In genomic region chr16:22302606-22303005, GRCm38 (mm10) we compare ENCODE assay signal across 9 mouse cellular contexts. TPM values are rescaled to one million over a fixed set of nuclear protein-coding genes. Genes with fewer than 3 reads are reported as not detected.
DNase-seq lines count a peak whose midpoint lies in the region; ATAC-seq lines count a peak whose summit lies in the region.
"Had no signal": no experiment of that assay in that cellular context is flagged by ENCODE, and none has a peak within 500 bp of the region (broad histone marks: within the 10 kb centered on the region; RNA-seq: fewer than 3 reads in every experiment).

No protein-coding gene starts in this region.

- 30% methylated on average over 5 of the region's 5 CpGs for WGBS in heart, embryonic 11.5 days (ENCODE audit: insufficient replicate concordance)
- 31% methylated on average over 5 of the region's 5 CpGs for WGBS in forebrain, embryonic 13.5 days

- H3K9me3 ChIP-seq in heart, embryonic 11.5 days (replicated peaks; ENCODE audit: control insufficient read depth, low read length), result no peaks in the 10 kb centered on the region
- H3K9me3 ChIP-seq in forebrain, embryonic 13.5 days (replicated peaks), result no peaks in the 10 kb centered on the region

- H3K27me3 ChIP-seq in heart, embryonic 11.5 days (ENCODE audit: control insufficient read depth, insufficient read depth, low read length), result peaks cover 6% of the 10 kb centered on the region; the same call in 1 of the 2 replicates
- no peaks in the 10 kb centered on the region for H3K27me3 ChIP-seq in forebrain, embryonic 13.5 days

- H3K27ac ChIP-seq in heart, embryonic 11.5 days (ENCODE audit: low read depth, low read length), result no peak overlapping the region
- H3K27ac ChIP-seq in forebrain, embryonic 13.5 days, result no peak overlapping the region
- H3K27ac ChIP-seq: macrophage had no signal

- H3K36me3 ChIP-seq in heart, embryonic 11.5 days (ENCODE audit: control insufficient read depth, insufficient read depth, low read length), result no peaks in the 10 kb centered on the region
- no peaks in the 10 kb centered on the region for H3K36me3 ChIP-seq in forebrain, embryonic 13.5 days (ENCODE audit: poor library complexity, severe bottlenecking)

- no peak overlapping the region for H3K4me2 ChIP-seq in heart, embryonic 11.5 days
- no peak overlapping the region for H3K4me2 ChIP-seq in forebrain, embryonic 13.5 days

- no peaks in the 10 kb centered on the region for H3K4me1 ChIP-seq in heart, embryonic 11.5 days (ENCODE audit: control insufficient read depth, insufficient read depth, low read length)
- H3K4me1 ChIP-seq in forebrain, embryonic 13.5 days, result no peaks in the 10 kb centered on the region

- H3K9ac ChIP-seq in heart, embryonic 11.5 days (ENCODE audit: low read depth, low read length), result no peak overlapping the region
- H3K9ac ChIP-seq in forebrain, embryonic 13.5 days, result no peak overlapping the region

- DNase-seq in heart, adult 11 months, result peak; percentile 88
- peak; percentile 83 for DNase-seq in heart, postnatal 4 days
- peak; percentile 70 to 84 for DNase-seq in layer of hippocampus, postnatal 10 days (ENCODE audit: low spot score in 2 of 2)
- DNase-seq in spleen, adult 12 weeks (ENCODE audit: low spot score), result peak; percentile 17

- no peak for ATAC-seq in heart, embryonic 11.5 days (replicated peaks; ENCODE audit: insufficient number of reproducible peaks, low FRiP score, low TSS enrichment)
- peak; percentile 96 for ATAC-seq in cerebellum, adult (ENCODE audit: insufficient number of reproducible peaks, low FRiP score, low TSS enrichment)
- 0 out of 2 replicates have a peak, but pooled peaks have one; percentile 41 for ATAC-seq in forebrain, embryonic 13.5 days
- peak; percentile 87 for ATAC-seq in megakaryocyte, adult 5-6 weeks (ENCODE audit: poor library complexity, severe bottlenecking)

- no peak overlapping the region for H3K4me3 ChIP-seq in heart, embryonic 11.5 days (ENCODE audit: low read depth, low read length)
- no peak overlapping the region for H3K4me3 ChIP-seq in forebrain, embryonic 13.5 days

RNA-seq across cellular contexts. Expression of gene Tra2b, which starts 36.8 kb away (rescaled TPM):
- 245 and 250 TPM in 2 replicates for polyA plus RNA-seq in heart, embryonic 11.5 days (2014; fragmentation: Nextera tagmentation; extraction: Ambion mirVana)
- 436 and 453 TPM in 2 replicates for polyA plus RNA-seq in forebrain, embryonic 13.5 days (2015; fragmentation: Nextera tagmentation; extraction: Ambion mirVana)
- 100 to 1,000 TPM; 113 to 120 TPM for total RNA-seq in heart, postnatal 4 days (2021)
- total RNA-seq in layer of hippocampus, postnatal 10 days (2021), result 100 to 1,000 TPM in 1 of 2 experiments, 10 to 100 TPM in 1; 98.6 to 105 TPM
- 181 and 212 TPM in 2 replicates for total RNA-seq in megakaryocyte, adult 5-6 weeks (2015)
- total RNA-seq in megakaryocyte, adult 5-6 weeks (2017), result 310 and 361 TPM in 2 replicates

Comparison
In these comparisons a context has a peak if more than half of its experiments do, and no peak if none do; other contexts are left out.
1. DNase-seq: peak in every context shown above with its lines; median percentile 88 in heart, adult 11 months; 83 in heart, postnatal 4 days; 77 in layer of hippocampus, postnatal 10 days; 17 in spleen, adult 12 weeks.